Mouse (Mus musculus) gastrocnemius, postnatal 25 days (tissue): ENCODE measurements around the gene Cfb. TPM values are rescaled to one million over a fixed set of nuclear protein-coding genes. Genes with fewer than 3 reads are reported as not detected.
"Not testable (repeated sequence)": the region's sequence is repeated elsewhere in the genome, so short reads cannot be mapped to it uniquely, and the experiment has no call there.

ENCODE experiments used
- DNase-seq: peaks from one replicate; pipeline ENCODE4 v3.0.0; 2022
- microRNA-seq, 2 experiments: library from miRNA; unstranded; fragments of <30 nt; microRNA quantifications; one replicate each; pipeline ENCODE4 v1.2.0; 2021; ENCODE audit warnings: borderline replicate concordance in 2 of 2
- total RNA-seq, 2 experiments: library from RNA; stranded (reverse); gene quantifications; 1 replicate in 1 of 2; 2 replicates in 1 of 2; pipeline ENCODE4 v1.2.3; 2021

The Cfb gene
- total RNA-seq, 2 experiments from 2014 or later: 0.95 to 8.2 TPM

DNA sequence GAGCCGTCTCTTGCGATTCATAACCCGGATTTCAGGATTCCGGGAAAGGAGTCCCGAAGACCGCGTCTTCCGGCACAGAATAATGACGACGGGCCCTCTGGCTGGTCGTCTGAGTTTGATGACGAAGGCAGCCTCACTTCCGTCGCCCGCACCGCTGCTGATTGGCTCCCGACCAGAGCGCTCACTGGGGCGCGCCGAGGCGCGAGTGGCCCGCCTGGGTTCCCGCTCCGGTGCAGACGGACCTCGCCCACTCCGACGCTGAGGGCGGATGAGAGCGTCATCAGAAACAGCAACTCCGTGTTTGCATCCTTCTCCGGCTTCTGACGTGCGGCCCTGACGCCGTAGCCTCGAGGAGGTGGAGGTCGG, 25.5 kb downstream of the Cfb start, which contains the start of the genes Stk19 and Dxo:
Gene Stk19 (minus strand): TSS at position 90 of the 366 bp plus-strand sequence.
Gene Dxo (plus strand): TSS at position 164 of the 366 bp plus-strand sequence.
- DNase-seq: peak; percentile 93

- DNase-seq: no peak
Measured at GRCm38 (mm10) chr17:34836155-34836855, 26.0 kb downstream of the Cfb start.

DNA sequence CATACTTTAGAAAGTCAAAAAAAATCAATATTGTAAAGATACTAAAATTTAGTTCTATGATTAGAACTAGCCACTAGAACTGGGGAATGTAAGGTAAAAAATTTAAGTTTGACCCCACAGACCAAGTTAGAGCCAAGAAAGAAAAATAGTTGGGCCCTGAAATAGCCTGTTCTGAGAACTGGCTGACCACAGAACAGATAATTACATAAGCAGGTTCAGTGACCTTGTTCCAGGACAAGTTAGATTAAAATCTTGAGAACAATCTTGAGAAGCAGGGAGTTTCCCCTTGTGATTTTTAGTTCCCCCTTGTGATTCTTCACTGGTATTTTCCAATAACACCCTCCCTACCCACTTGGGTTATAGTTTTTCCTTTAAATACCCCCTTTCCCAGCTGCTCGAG, 31.5 kb downstream of the Cfb start:
- not testable (repeated sequence) for DNase-seq

GRCm38 (mm10) chr17:34814818-34815370, 47.4 kb downstream of the Cfb start:
- DNase-seq: no peak

DNA sequence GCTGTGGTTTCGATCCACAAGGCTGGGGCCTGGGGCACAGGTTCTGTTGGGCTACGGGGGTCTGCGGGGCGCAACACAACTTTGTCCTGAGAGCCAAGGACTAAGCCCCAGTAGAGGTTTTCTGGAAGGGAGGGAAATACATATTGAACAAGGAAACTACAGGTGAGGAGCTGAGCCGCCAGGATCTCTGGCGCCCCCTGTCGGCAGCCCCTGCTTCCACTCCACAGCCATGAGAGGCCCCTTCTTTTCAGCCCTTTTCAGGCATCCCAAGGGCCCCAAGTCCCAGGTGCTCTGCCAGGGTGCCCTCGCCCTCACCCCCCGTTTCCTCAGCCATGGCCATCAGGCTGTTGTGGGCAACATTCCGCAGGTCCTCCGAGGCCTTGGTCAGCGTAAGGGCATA, 48.6 kb downstream of the Cfb start:
- not testable (repeated sequence) for DNase-seq

GRCm38 (mm10) chr17:34811275-34811674, 51.0 kb downstream of the Cfb start:
- DNase-seq: no peak

DNA sequence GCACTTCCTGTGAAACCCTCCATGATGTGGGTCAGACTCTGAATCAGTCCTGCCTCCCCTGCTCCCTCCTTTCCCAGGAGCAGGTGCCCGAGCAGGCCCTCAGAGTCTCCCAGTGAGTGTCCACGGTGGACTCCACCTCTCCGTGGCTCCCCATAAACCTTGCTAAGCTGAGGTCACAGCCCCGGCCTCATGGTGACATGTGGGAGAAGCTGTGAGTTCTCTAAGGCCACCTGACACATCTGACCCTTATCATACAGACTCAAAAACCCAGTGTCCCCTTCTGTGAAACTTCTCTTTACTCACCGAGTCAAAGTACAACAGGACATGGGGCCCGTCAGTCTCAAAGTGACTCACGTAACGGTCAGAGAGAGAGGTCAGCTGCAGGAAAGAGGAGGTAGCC, 51.5 kb downstream of the Cfb start:
- not testable (repeated sequence) for DNase-seq

DNA sequence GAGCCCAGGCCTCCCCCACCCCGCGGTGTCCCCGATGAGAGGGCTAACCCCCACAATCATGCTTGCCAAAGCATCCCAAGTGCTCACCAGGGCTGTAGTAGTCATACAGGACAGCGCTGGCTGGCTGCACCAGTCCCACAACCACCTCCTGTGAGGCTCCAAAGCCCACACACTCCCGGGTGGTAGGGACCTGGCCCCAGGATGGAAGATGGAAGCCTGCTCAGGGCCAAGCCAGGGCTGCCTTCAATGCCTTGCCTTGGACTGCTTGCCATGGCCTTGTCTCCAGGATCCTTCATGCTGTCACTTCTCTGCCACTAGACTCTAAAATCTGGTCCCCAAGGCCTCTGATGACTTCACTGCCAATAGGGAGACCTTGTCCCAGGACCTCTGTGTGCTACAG, 51.9 kb downstream of the Cfb start:
- not testable (repeated sequence) for DNase-seq

- no peak for DNase-seq
Measured at GRCm38 (mm10) chr17:34808599-34809205, 53.6 kb downstream of the Cfb start.

DNA sequence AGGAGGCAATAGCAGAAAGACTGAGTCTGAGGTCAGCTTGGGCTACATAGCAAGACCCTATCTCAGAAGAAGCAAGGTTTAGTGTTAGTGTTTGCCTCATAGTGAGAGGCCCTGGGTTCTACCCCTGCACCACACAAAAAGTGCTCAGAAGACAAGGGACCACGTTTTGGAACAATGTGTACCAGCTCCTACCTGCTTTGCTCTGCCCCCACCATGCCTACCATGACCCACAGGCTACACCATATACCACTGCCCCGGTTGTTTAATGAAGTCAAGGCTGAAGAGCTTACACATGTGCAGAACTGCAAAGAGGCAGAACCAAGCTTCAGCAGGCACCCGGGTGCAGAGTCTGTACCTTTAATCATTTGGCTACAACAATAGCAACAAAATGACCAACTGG, 55.1 kb downstream of the Cfb start:
- DNase-seq: no peak

Small RNAs within 50 kb of the gene (microRNA-seq; reads per million reads assigned to microRNA genes)
- gene Mir6970: 0 reads per million in 2 experiments
- gene Mir6971: 0.74 to 1.3 reads per million in 2 experiments
- 0 reads per million in 2 experiments for gene Mir6972

Other genes starting within 250 kb of the Cfb start
- 1 to 10 TPM; 2.8 to 3.1 TPM for gene Egfl8, start 246.5 kb downstream of the Cfb start, total RNA-seq
- gene Ppt2, start 234.0 kb downstream of the Cfb start, total RNA-seq: 10 to 100 TPM; 37.2 to 43.0 TPM
- 1 to 10 TPM in 1 of 2 experiments, under 1 TPM in 1; 0.35 to 1.5 TPM for gene Prrt1, start 233.0 kb downstream of the Cfb start, total RNA-seq
- 1 to 10 TPM; 5.9 to 7.0 TPM for gene Fkbpl, start 217.8 kb downstream of the Cfb start, total RNA-seq
- 1 to 10 TPM; 7.1 to 7.2 TPM for gene Atf6b, start 215.4 kb downstream of the Cfb start, total RNA-seq
- gene Tnxb, start 192.0 kb downstream of the Cfb start, total RNA-seq: 10 to 100 TPM; 38.3 to 50.5 TPM
- 10 to 100 TPM in 1 of 2 experiments, 1 to 10 TPM in 1; 1.1 to 22.1 TPM for gene C4b, start 118.6 kb downstream of the Cfb start, total RNA-seq
- gene Cyp21a1, start 58.0 kb downstream of the Cfb start, total RNA-seq: under 1 TPM in 1 of 2 experiments, not detected in 1; 0.16 TPM
- 1 to 10 TPM; 7.0 to 7.2 TPM for gene Stk19, start 25.6 kb downstream of the Cfb start, total RNA-seq
- gene Dxo, start 25.5 kb downstream of the Cfb start, total RNA-seq: 10 to 100 TPM in 1 of 2 experiments, 1 to 10 TPM in 1; 7.6 to 10.5 TPM
- 10 to 100 TPM; 18.0 to 18.9 TPM for gene Skiv2l, start 12.3 kb downstream of the Cfb start, total RNA-seq
- gene Nelfe, start 12.1 kb downstream of the Cfb start, total RNA-seq: 1 to 10 TPM; 7.7 to 8.9 TPM
- 1 to 10 TPM; 5.0 to 5.2 TPM for gene Zbtb12, start 17.0 kb upstream of the Cfb start, total RNA-seq
- gene Gm20547, start 19.5 kb upstream of the Cfb start, total RNA-seq: not detected
- 1 to 10 TPM; 2.6 to 2.9 TPM for gene C2, start 35.7 kb upstream of the Cfb start, total RNA-seq
- gene Ehmt2, start 36.0 kb upstream of the Cfb start, total RNA-seq: 10 to 100 TPM; 25.5 to 26.4 TPM
- gene Slc44a4, start 51.9 kb upstream of the Cfb start, total RNA-seq: not detected
- 1 to 10 TPM; 8.5 to 9.3 TPM for gene Neu1, start 68.7 kb upstream of the Cfb start, total RNA-seq
- gene Hspa1b, start 96.7 kb upstream of the Cfb start, total RNA-seq: 1 to 10 TPM; 4.4 to 6.7 TPM
- gene Gm20481, start 107.4 kb upstream of the Cfb start, total RNA-seq: not detected
- gene Hspa1a, start 109.6 kb upstream of the Cfb start, total RNA-seq: 1 to 10 TPM; 5.9 to 8.1 TPM
- 10 to 100 TPM; 21.5 to 31.8 TPM for gene Hspa1l, start 110.2 kb upstream of the Cfb start, total RNA-seq
- 10 to 100 TPM; 15.0 to 15.4 TPM for gene Lsm2, start 119.3 kb upstream of the Cfb start, total RNA-seq
- 10 to 100 TPM; 29.4 to 31.2 TPM for gene Vars, start 138.5 kb upstream of the Cfb start, total RNA-seq
- gene Vwa7, start 154.1 kb upstream of the Cfb start, total RNA-seq: 1 to 10 TPM; 9.0 to 9.6 TPM
- under 1 TPM in 1 of 2 experiments, not detected in 1; 0.31 TPM for gene Sapcd1, start 165.5 kb upstream of the Cfb start, total RNA-seq
- under 1 TPM; 0.67 to 0.72 TPM for gene Msh5, start 184.2 kb upstream of the Cfb start, total RNA-seq
- 10 to 100 TPM; 12.4 to 18.6 TPM for gene Clic1, start 187.4 kb upstream of the Cfb start, total RNA-seq
- 10 to 100 TPM; 11.1 to 13.3 TPM for gene Ddah2, start 196.5 kb upstream of the Cfb start, total RNA-seq
- gene Ly6g6c, start 202.9 kb upstream of the Cfb start, total RNA-seq: not detected
- not detected for gene Mpig6b, start 203.7 kb upstream of the Cfb start, total RNA-seq
- gene Ly6g6e, start 214.4 kb upstream of the Cfb start, total RNA-seq: not detected
- gene Ly6g6d, start 215.5 kb upstream of the Cfb start, total RNA-seq: under 1 TPM; 0.51 to 0.72 TPM
- gene Ly6g6f, start 223.1 kb upstream of the Cfb start, total RNA-seq: not detected
- 10 to 100 TPM; 61.9 to 62.4 TPM for gene Abhd16a, start 226.7 kb upstream of the Cfb start, total RNA-seq
- not detected for gene Ly6g5c, start 245.8 kb upstream of the Cfb start, total RNA-seq